Mouse (Mus musculus): ENCODE results near the gene Rnase10. TPM values are rescaled to one million over a fixed set of nuclear protein-coding genes. Genes with fewer than 3 reads are reported as not detected.
"Not testable (repeated sequence)": the region's sequence is repeated elsewhere in the genome, so short reads cannot be mapped to it uniquely, and the experiment has no call there.

Rnase10 gene
- total RNA-seq, 1 experiment from 2014 or later = not detected

GRCm38 (mm10) chr14:51007914-51008713 is 563 bp downstream of the Rnase10 start:
- no peak for ATAC-seq (replicated peaks; ENCODE audit: insufficient number of reproducible peaks, low FRiP score, low TSS enrichment, poor library complexity, severe bottlenecking)

- no peak for ATAC-seq (replicated peaks; ENCODE audit: insufficient number of reproducible peaks, low FRiP score, low TSS enrichment, poor library complexity, severe bottlenecking)
These were observed 1.2 kb downstream of the Rnase10 start for GRCm38 (mm10) chr14:51008781-51009180.

- no peak for ATAC-seq (replicated peaks; ENCODE audit: insufficient number of reproducible peaks, low FRiP score, low TSS enrichment, poor library complexity, severe bottlenecking)
These were observed 2.0 kb downstream of the Rnase10 start for GRCm38 (mm10) chr14:51009572-51009971.

- ATAC-seq (replicated peaks; ENCODE audit: insufficient number of reproducible peaks, low FRiP score, low TSS enrichment, poor library complexity, severe bottlenecking) = not testable (repeated sequence)
These were observed 7.2 kb downstream of the Rnase10 start for GRCm38 (mm10) chr14:51014724-51015123.

- ATAC-seq (replicated peaks; ENCODE audit: insufficient number of reproducible peaks, low FRiP score, low TSS enrichment, poor library complexity, severe bottlenecking) = no peak
These were observed 8.2 kb downstream of the Rnase10 start for GRCm38 (mm10) chr14:51015780-51016179.

- no peak for ATAC-seq (replicated peaks; ENCODE audit: insufficient number of reproducible peaks, low FRiP score, low TSS enrichment, poor library complexity, severe bottlenecking)
These were observed 9.7 kb downstream of the Rnase10 start for GRCm38 (mm10) chr14:51017256-51017655.

- no peak for ATAC-seq (replicated peaks; ENCODE audit: insufficient number of reproducible peaks, low FRiP score, low TSS enrichment, poor library complexity, severe bottlenecking)
These were observed 15.9 kb downstream of the Rnase10 start for GRCm38 (mm10) chr14:51023457-51023856.

GRCm38 (mm10) chr14:51024820-51025219 is 17.3 kb downstream of the Rnase10 start:
- ATAC-seq (replicated peaks; ENCODE audit: insufficient number of reproducible peaks, low FRiP score, low TSS enrichment, poor library complexity, severe bottlenecking) = no peak

GRCm38 (mm10) chr14:51026391-51027133 is 19.0 kb downstream of the Rnase10 start:
- ATAC-seq (replicated peaks; ENCODE audit: insufficient number of reproducible peaks, low FRiP score, low TSS enrichment, poor library complexity, severe bottlenecking) = peak; percentile 84

- ATAC-seq (replicated peaks; ENCODE audit: insufficient number of reproducible peaks, low FRiP score, low TSS enrichment, poor library complexity, severe bottlenecking) = no peak
These were observed 20.0 kb downstream of the Rnase10 start for GRCm38 (mm10) chr14:51027387-51028155.

GRCm38 (mm10) chr14:51035206-51035605 is 27.7 kb downstream of the Rnase10 start:
- ATAC-seq (replicated peaks; ENCODE audit: insufficient number of reproducible peaks, low FRiP score, low TSS enrichment, poor library complexity, severe bottlenecking) = no peak

GRCm38 (mm10) chr14:51036214-51036613 is 28.7 kb downstream of the Rnase10 start:
- no peak for ATAC-seq (replicated peaks; ENCODE audit: insufficient number of reproducible peaks, low FRiP score, low TSS enrichment, poor library complexity, severe bottlenecking)

GRCm38 (mm10) chr14:51041769-51042168 is 34.2 kb downstream of the Rnase10 start, which contains the start of gene Rnase9:
Gene Rnase9 (minus strand): TSS chr14:51041869.
- ATAC-seq (replicated peaks; ENCODE audit: insufficient number of reproducible peaks, low FRiP score, low TSS enrichment, poor library complexity, severe bottlenecking) = no peak

- no peak for ATAC-seq (replicated peaks; ENCODE audit: insufficient number of reproducible peaks, low FRiP score, low TSS enrichment, poor library complexity, severe bottlenecking)
These were observed 40.3 kb downstream of the Rnase10 start for GRCm38 (mm10) chr14:51047846-51048245.

- ATAC-seq (replicated peaks; ENCODE audit: insufficient number of reproducible peaks, low FRiP score, low TSS enrichment, poor library complexity, severe bottlenecking) = no peak
These were observed 42.5 kb downstream of the Rnase10 start, which contains the start of gene Rnase11 for GRCm38 (mm10) chr14:51050063-51050462. Gene Rnase11 (minus strand): TSS chr14:51050163.

GRCm38 (mm10) chr14:51051941-51052340 is 44.4 kb downstream of the Rnase10 start:
- ATAC-seq (replicated peaks; ENCODE audit: insufficient number of reproducible peaks, low FRiP score, low TSS enrichment, poor library complexity, severe bottlenecking) = no peak

GRCm38 (mm10) chr14:51053176-51053575 is 45.6 kb downstream of the Rnase10 start:
- ATAC-seq (replicated peaks; ENCODE audit: insufficient number of reproducible peaks, low FRiP score, low TSS enrichment, poor library complexity, severe bottlenecking) = no peak

GRCm38 (mm10) chr14:51054243-51055237 is 47.0 kb downstream of the Rnase10 start:
- no peak for ATAC-seq (replicated peaks; ENCODE audit: insufficient number of reproducible peaks, low FRiP score, low TSS enrichment, poor library complexity, severe bottlenecking)

Data from monocyte, adult 5-6 weeks (primary cell).